Mouse (Mus musculus) heart, adult 2 months (tissue): ENCODE measurements around the gene Ube2j2.

Experiments
- CTCF ChIP-seq: fragments of 200-600 bp; IDR thresholded peaks from 2 replicates; pipeline ENCODE4 v1.8.1; 2022; ENCODE audit warnings: antibody characterized with exemption, mild to moderate bottlenecking, moderate library complexity
- POLR2A ChIP-seq: fragments of 200-500 bp; IDR thresholded peaks from 2 replicates; pipeline ENCODE4 v1.6.1; 2011; ENCODE audit warnings: mild to moderate bottlenecking, low read depth, low read length, control low read depth; ENCODE audit not compliant: insufficient read depth

- TF ChIP-seq CTCF (no peak), POLR2A (no peak)
Measured at GRCm38 (mm10) chr4:155907003-155907402, 36.6 kb upstream of the Ube2j2 start.
